Comparison of ENCODE assay signal across 22 mouse cellular contexts in genomic region chr17:26255313-26255712, GRCm38 (mm10). TPM values are rescaled to one million over a fixed set of nuclear protein-coding genes. Genes with fewer than 3 reads are reported as not detected.
"Had no signal": no experiment of that assay in that cellular context is flagged by ENCODE, and none has a peak within 500 bp of the region (broad histone marks: within the 10 kb centered on the region; RNA-seq: fewer than 3 reads in every experiment).

No protein-coding gene starts in this region.

- H3K9me3 ChIP-seq: liver, embryonic 15.5 days; lung, embryonic 15.5 days; megakaryocyte, embryonic 14.5 days; midbrain, embryonic 12.5 days; neural tube, embryonic 12.5 days; stomach, embryonic 15.5 days had no signal

- DNase-seq: liver, postnatal 0 days; lung, adult 2 months; lung, postnatal 14 days; lung, postnatal 36 days; midbrain, embryonic 14.5 days; right cerebral cortex, postnatal 14 days; thymus, adult 2 months; thymus, postnatal 25 days; thymus, postnatal 4 days had no signal

- H3K9ac ChIP-seq: liver, embryonic 15.5 days; liver, postnatal 0 days; lung, embryonic 15.5 days; midbrain, embryonic 12.5 days; neural tube, embryonic 12.5 days; stomach, embryonic 15.5 days had no signal

- H3K27ac ChIP-seq: liver, embryonic 15.5 days; lung, embryonic 15.5 days; macrophage; midbrain, embryonic 12.5 days; neural tube, embryonic 12.5 days; stomach, embryonic 15.5 days; stomach, postnatal 0 days had no signal

- ATAC-seq: liver, postnatal 0 days; lung, postnatal 0 days; midbrain, embryonic 16.5 days had no signal

- H3K4me3 ChIP-seq: lung, embryonic 15.5 days; midbrain, embryonic 12.5 days; neural tube, embryonic 12.5 days; stomach, embryonic 15.5 days had no signal

- H3K4me2 ChIP-seq: stomach, embryonic 15.5 days had no signal

- H3K27me3 ChIP-seq: liver, embryonic 15.5 days; lung, embryonic 15.5 days; megakaryocyte, embryonic 14.5 days; midbrain, embryonic 12.5 days; neural tube, embryonic 12.5 days; stomach, embryonic 15.5 days had no signal

RNA-seq across cellular contexts. Expression of gene Arhgdig, which starts 47.7 kb away (rescaled TPM):
- total RNA-seq: monocyte, adult 5-6 weeks; neutrophil, adult 5-6 weeks had no signal
- polyA plus RNA-seq: macrophage had no signal

RNA-seq across cellular contexts. Expression of gene Rgs11, which starts 52.6 kb away (rescaled TPM):
- total RNA-seq: monocyte, adult 5-6 weeks had no signal
- polyA plus RNA-seq: liver, postnatal 0 days had no signal

RNA-seq across cellular contexts. Expression of gene Pdia2, which starts 56.4 kb away (rescaled TPM):
- total RNA-seq: monocyte, adult 5-6 weeks; neutrophil, adult 5-6 weeks had no signal
- polyA plus RNA-seq: macrophage; midbrain, embryonic 14.5 days; testis, adult 2 months; thymus, adult 2 months had no signal
